Mouse (Mus musculus) naive thymus-derived CD4-positive, alpha-beta T cell, adult 2 months (primary cell): ENCODE measurements around the gene Krtap1-4.
"Not testable (repeated sequence)": the region's sequence is repeated elsewhere in the genome, so short reads cannot be mapped to it uniquely, and the experiment has no call there.

Experiments
- DNase-seq: peaks from one replicate; pipeline ENCODE4 v3.0.0-alpha.2; 2011; ENCODE audit warnings: low read depth

Krtap1-4 gene

DNA sequence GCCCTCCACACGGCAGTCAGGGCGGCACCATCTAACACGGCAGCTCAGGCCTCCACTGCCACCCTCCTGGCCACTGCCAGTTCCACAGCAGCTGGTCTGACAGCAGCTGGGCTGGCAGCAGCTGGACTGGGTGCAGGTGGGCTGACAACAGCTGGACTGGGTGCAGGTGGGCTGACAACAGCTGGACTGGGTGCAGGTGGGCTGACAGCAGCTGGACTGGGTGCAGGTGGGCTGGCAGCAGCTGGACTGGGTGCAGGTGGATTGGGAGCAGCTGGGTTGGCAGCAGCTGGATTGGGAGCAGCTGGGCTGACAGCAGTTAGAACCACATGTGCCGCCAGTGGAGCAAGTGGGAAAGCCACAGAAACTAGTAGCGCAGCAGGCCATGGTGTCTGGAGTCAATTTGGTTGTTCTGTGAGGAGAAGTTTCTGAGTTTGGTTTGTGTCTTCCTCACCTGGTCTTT lies at the start of gene Krtap1-4:
Krtap1-4 (minus strand) TSS at position 410 of the 460 bp plus-strand sequence.
- DNase-seq: no peak

DNA sequence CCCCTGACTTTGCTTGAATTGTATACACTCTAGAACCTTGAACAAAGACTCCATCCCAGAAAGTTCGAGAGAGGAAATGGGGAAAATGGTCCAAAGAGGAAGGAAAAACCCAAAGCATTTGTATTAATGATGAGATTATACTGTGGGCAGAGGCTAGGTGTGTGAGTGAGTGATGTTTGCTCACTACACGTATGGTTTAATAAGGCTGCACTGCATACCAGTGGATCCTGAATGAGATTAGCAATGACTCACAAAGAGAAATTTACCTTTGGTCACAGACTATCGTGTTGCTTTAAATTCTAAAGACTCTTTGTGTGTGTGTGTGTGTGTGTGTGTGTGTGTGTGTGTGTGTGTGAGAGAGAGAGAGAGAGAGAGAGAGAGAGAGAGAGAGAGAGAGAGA lies 47.4 kb upstream of the Krtap1-4 start:
- DNase-seq: no peak

GRCm38 (mm10) chr11:99628138-99628537 lies 44.7 kb upstream of the Krtap1-4 start, which contains the start of gene Krtap4-1:
TSS of gene Krtap4-1 (minus strand) at chr11:99628238.
- DNase-seq: no peak

- no peak for DNase-seq
Observed at GRCm38 (mm10) chr11:99620335-99620734, 36.9 kb upstream of the Krtap1-4 start, which contains the start of gene Gm11562. TSS of gene Gm11562 (minus strand) at chr11:99620435.

DNA sequence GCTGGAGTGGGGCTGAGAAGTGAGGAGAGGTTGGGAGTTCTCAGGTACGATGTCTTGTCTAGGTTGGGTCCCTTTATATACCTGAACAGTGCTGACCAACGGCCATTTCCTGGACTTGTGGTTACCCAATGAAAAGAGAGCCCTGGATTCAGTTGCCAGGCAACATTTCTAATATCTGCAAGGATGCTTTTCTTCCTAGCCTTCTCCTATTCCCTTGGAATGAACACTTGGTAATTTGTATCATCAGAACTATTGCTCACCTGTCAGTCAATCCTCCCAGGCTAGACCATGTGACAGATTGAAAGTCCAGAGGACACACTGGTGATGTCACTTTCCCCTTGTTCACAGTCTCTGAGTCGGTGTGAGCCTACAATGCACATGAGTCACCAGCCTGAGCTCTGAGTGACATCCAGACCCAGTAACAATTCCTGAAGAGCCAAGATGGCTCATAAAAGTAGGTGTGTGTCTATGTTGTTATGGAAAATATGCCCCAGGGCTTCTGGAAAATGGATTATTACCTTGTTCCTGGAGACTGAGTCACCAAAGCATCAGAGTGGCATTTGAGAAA lies 31.4 kb upstream of the Krtap1-4 start, which contains the start of gene Krtap2-4:
Krtap2-4 (minus strand) TSS at position 51 of the 568 bp plus-strand sequence.
- DNase-seq: no peak

DNA sequence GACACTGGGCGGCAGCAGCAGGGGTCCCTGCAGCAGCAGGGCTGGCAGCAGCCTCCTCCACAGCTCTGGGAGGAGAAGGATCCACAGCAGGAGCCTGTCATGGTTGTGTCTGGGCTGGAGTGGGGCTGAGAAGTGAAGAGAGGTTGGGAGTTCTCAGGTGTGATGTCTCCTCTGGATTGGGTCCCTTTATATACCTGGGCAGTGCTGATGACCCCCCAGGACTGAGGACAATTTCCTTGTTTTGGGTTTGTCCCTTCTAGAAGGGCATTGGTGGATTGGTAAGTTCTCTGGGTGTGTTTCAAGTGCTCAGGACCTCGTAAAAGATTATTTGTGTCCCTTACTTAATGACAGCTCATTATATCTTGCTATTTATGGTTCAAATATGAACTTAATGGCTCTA lies 26.6 kb upstream of the Krtap1-4 start, which contains the start of gene Gm11937:
Gm11937 (minus strand) TSS at position 101 of the 400 bp plus-strand sequence.
- DNase-seq: not testable (repeated sequence)

DNA sequence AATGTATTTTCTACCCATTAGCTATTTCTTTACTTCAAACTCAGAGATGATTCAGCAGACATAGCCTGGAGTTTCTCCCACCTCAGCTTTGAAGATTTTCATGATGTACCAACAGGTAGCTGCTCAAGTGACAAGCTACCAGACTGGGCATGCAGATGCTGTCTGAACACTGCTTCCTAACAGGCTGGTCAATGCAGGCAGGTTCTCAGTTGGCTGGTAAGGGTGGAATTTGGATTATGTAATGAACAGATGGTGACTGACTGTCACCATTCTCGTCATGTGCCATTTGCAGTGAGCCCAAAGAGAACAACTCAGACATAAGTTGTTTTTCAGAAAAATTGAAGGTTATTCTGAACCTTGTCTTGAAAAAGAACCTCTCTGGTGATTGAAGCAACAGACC lies 25.7 kb upstream of the Krtap1-4 start:
- no peak for DNase-seq

DNA sequence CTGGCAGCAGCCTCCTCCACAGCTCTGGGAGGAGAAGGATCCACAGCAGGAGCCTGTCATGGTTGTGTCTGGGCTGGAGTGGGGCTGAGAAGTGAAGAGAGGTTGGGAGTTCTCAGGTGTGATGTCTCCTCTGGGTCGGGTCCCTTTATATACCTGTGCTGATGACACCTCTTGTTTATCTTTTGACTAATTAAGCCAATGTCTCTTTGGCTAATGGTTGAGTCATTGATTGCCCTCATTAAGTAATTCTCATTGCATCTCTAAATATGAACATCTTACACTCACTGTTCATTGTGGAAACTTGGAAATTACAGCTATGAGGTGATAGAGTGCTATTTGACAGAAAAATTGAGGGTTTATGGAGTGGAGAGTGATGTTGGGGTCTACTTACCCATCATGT lies 19.8 kb upstream of the Krtap1-4 start, which contains the start of gene Gm11938:
Gm11938 (minus strand) TSS at position 101 of the 400 bp plus-strand sequence.
- not testable (repeated sequence) for DNase-seq

DNA sequence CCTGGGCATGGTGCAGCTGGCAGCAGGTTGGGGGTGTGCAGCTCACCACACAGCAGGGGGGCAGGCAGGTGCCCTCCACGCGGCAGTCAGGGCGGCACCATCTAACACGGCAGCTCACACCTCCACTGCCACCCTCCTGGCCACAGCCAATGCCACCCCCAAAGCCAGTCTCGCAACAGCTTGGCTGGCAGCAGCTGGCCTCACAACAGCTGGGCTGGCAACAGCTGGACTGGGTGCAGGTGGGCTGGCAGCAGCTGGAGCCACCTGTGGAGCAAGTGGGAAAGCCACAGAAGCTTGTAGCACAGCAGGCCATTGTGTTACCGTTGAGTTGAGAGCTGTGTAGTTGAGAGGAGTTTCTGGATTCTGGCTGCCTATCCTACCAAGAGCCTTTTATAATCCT lies 14.3 kb upstream of the Krtap1-4 start, which contains the start of gene Krtap9-3:
Krtap9-3 (minus strand) TSS at position 364 of the 400 bp plus-strand sequence.
- not testable (repeated sequence) for DNase-seq

- no peak for DNase-seq
Observed at GRCm38 (mm10) chr11:99590981-99591380, 7.5 kb upstream of the Krtap1-4 start, which contains the start of gene Krtap1-3. TSS of gene Krtap1-3 (minus strand) at chr11:99591339.

- no peak for DNase-seq
Observed at GRCm38 (mm10) chr11:99585096-99585495, 1.6 kb upstream of the Krtap1-4 start.

- DNase-seq: no peak
Observed at GRCm38 (mm10) chr11:99581564-99581963, 1.9 kb downstream of the Krtap1-4 start.

GRCm38 (mm10) chr11:99581051-99581450 lies 2.4 kb downstream of the Krtap1-4 start:
- no peak for DNase-seq

DNA sequence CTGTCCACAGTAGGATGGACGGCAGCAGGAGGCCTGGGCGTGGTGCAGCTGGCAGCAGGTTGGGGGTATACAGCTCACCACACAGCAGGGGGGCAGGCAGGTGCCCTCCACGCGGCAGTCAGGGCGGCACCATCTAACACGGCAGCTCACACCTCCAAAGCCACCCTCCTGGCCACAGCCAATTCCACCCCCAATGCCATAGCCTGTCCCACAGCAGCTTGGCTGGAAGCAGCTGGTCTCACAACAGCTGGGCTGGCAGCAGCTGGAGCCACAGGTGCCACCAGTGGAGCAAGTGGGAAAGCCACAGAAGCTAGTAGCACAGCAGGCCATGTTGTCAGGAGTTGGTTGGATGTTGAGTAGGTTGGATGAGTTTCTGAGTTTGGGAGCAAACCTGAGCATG lies 2.8 kb downstream of the Krtap1-4 start, which contains the start of gene Krtap1-5:
Krtap1-5 (minus strand) TSS at position 381 of the 400 bp plus-strand sequence.
- DNase-seq: no peak

DNA sequence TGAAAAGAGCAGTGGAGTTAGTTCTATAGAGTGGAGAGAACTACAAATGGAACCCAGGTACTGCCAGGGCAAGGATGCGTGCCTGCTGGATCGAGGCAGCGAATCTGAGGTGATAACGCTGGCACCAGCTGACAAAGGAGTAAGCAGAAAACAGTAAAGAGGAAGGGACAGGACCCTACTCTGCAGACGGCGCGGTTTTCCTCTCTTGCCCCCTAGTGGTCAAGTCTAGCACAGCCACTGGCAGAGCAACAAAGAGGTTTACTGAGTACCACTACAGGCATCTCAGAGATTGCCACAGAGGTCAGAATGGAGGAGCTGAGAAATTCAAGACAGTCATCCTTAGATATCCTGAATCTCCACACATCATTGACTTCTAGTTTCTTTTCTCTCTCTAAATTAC lies 9.3 kb downstream of the Krtap1-4 start:
- peak; percentile 59 for DNase-seq

DNA sequence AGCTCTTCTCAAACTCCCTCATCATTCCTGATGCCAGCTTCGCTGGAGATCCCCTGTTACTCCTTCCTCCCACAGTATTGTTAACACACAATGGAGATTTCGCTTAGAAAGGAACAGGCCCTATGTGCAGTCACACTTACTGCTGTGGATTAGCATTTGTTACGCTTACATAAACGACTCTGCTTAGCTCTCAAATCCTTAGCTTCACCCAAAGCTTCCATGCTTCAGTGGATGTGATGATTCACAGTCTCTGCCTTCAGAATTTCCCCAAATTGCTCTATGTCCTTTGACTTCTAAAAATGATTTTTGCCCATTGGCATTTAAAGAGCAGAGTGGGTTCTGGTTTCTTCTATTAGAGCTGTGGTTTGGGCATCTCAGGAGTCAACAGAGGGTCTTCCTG lies 10.3 kb downstream of the Krtap1-4 start:
- DNase-seq: no peak

GRCm38 (mm10) chr11:99566530-99566929 lies 16.9 kb downstream of the Krtap1-4 start, which contains the start of gene Krtap3-1:
TSS of gene Krtap3-1 (minus strand) at chr11:99566630.
- no peak for DNase-seq

DNA sequence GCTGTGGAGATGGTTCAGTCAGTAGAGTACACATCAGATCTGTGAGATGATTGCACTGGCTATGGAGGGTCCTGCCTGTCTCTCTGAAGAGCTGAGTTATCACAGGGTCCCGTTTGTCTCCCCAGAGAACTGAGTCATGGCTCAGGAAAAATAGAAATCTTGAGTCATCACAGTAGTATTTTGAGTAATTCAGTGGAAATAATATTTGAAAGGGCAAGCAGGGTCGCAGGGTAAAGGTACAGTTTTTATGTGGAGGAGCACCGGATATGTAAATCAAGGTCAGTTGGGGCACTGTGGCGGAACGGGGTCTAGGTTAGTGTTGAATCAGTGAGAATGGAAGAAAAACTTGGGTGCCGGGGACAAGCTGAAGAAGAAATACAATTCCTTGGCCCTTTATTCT lies 20.9 kb downstream of the Krtap1-4 start:
- no peak for DNase-seq

GRCm38 (mm10) chr11:99559366-99559765 lies 24.1 kb downstream of the Krtap1-4 start, which contains the start of gene Gm11939:
TSS of gene Gm11939 (minus strand) at chr11:99559466.
- no peak for DNase-seq

- DNase-seq: no peak
Observed at GRCm38 (mm10) chr11:99557976-99558745, 25.3 kb downstream of the Krtap1-4 start.

- DNase-seq: no peak
Observed at GRCm38 (mm10) chr11:99556753-99557152, 26.7 kb downstream of the Krtap1-4 start, which contains the start of gene Krtap3-2. TSS of gene Krtap3-2 (minus strand) at chr11:99556853.

DNA sequence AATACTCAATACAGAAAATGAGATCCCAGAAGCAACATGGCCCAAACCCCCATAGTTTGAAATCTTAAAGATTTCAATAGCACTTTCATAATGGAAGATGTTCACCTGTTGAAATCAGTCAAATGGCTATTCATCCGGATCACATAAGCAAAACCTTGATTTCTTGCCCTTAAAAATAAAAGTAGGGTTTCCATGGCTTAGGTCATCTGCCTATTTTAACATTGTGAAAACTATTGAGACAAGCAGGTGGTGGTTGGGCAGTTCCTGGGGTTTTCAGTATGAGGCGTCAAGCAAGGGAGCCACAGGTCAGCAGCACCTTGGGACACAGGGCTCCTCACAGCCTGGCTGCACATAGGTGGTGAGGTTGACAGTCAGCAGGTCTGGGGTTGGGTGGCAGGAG lies 27.3 kb downstream of the Krtap1-4 start:
- DNase-seq: no peak
